Mouse (Mus musculus): ENCODE measurements at regions not wholly inside any gene's neighbourhood (a gene's known extent, or its start where the extent isn't known, plus 50 kb on each side); places are given as distances from the start of the nearest gene placed in this dataset.

- H3K9ac ChIP-seq: no peak overlapping the region
- no peak overlapping the region for H3K4me3 ChIP-seq (replicated peaks)
- peak overlapping the region; percentile 53 for H3K27ac ChIP-seq (replicated peaks)
- H3K4me1 ChIP-seq: no peaks in the 10 kb centered on the region
- H3K4me2 ChIP-seq (replicated peaks): no peak overlapping the region
- H3K27me3 ChIP-seq: no peaks in the 10 kb centered on the region
- no peaks in the 10 kb centered on the region for H3K9me3 ChIP-seq (replicated peaks)
- WGBS: 38% methylated on average over 12 of the region's 13 CpGs
- no peaks in the 10 kb centered on the region for H3K36me3 ChIP-seq
- peak; percentile 77 for ATAC-seq (ENCODE audit: insufficient number of reproducible peaks, low FRiP score, low TSS enrichment, low read depth)
These were observed 63.4 kb downstream of the Irx2 start for GRCm38 (mm10) chr13:72691783-72692729.

GRCm38 (mm10) chr13:72707469-72707868 is 78.8 kb downstream of the Irx2 start:
- H3K9ac ChIP-seq: no peak overlapping the region
- H3K4me2 ChIP-seq (replicated peaks): no peak overlapping the region
- no peak overlapping the region for H3K27ac ChIP-seq (replicated peaks)
- H3K4me1 ChIP-seq: peaks cover 2% of the 10 kb centered on the region; the same call in 1 of the 2 replicates
- no peaks in the 10 kb centered on the region for H3K36me3 ChIP-seq
- no peak overlapping the region for H3K4me3 ChIP-seq (replicated peaks)
- WGBS: 44% methylated on average over 3 of the region's 3 CpGs
- ATAC-seq (ENCODE audit: insufficient number of reproducible peaks, low FRiP score, low TSS enrichment, low read depth): 0 out of 2 replicates have a peak, but pooled peaks have one; percentile 39
- H3K27me3 ChIP-seq: no peaks in the 10 kb centered on the region
- H3K9me3 ChIP-seq (replicated peaks): no peaks in the 10 kb centered on the region

DNA sequence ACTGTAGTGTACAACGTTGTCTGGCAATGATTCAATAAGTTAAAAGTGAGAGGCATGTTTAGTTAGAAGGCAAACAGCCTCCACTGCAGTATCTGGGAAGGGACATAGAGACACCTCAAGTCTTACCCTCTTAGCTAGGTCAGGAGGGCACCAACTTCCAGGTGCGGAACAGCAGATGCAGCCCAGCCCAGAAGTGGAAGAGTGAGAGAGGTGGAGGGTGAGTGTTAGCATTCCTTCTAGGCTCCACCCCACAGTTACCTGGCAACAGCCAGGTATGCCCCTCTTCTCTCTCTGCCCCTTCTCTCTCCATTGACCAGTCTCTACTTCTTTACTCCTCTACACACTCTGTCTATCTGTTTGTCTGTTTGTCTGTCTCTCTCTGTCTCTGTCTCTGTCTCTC is 80.1 kb downstream of the Irx2 start:
- Histone ChIP-seq H3K36me3 (no peaks in the 10 kb centered on the region), H3K27ac (replicated peaks) (no peak overlapping the region), H3K4me1 (peaks cover 2% of the 10 kb centered on the region; the same call in 1 of the 2 replicates), H3K4me3 (replicated peaks) (no peak overlapping the region), H3K9ac (no peak overlapping the region), H3K27me3 (no peaks in the 10 kb centered on the region), H3K9me3 (replicated peaks) (no peaks in the 10 kb centered on the region), H3K4me2 (replicated peaks) (no peak overlapping the region)
- WGBS: 43% methylated on average over 2 of the region's 2 CpGs
- no peak for ATAC-seq (ENCODE audit: insufficient number of reproducible peaks, low FRiP score, low TSS enrichment, low read depth)

GRCm38 (mm10) chr13:72710051-72710450 is 81.4 kb downstream of the Irx2 start:
- Histone ChIP-seq H3K4me3 (replicated peaks) (no peak overlapping the region), H3K4me1 (peaks cover 8% of the 10 kb centered on the region; the same call in 1 of the 2 replicates), H3K9ac (no peak overlapping the region), H3K9me3 (replicated peaks) (no peaks in the 10 kb centered on the region), H3K27me3 (no peaks in the 10 kb centered on the region), H3K27ac (replicated peaks) (no peak overlapping the region), H3K36me3 (no peaks in the 10 kb centered on the region), H3K4me2 (replicated peaks) (no peak overlapping the region)
- ATAC-seq (ENCODE audit: insufficient number of reproducible peaks, low FRiP score, low TSS enrichment, low read depth): no peak
- WGBS: 67% methylated on average over 5 of the region's 5 CpGs

DNA sequence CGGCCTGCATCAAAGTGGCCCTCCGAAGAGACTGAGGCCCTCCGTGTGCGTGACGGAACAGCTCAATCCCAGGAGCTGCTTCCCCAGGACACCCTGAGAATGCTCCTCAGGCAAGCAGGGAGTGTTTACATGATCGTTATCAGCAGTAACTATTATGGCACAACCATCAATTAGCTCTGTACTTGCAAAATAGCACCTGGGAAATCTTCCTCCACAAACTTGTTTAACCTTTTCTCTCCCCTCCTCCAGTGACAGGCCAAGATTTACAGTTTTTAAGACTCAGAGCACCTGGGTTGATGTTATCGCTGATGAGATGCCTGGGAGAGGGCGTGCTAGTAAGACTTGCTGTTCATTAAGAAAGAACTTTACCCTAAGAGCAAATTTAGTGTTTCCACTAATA is 82.5 kb downstream of the Irx2 start:
- Histone ChIP-seq H3K27me3 (no peaks in the 10 kb centered on the region), H3K4me3 (replicated peaks) (no peak overlapping the region), H3K27ac (replicated peaks) (no peak overlapping the region), H3K36me3 (no peaks in the 10 kb centered on the region), H3K9ac (no peak overlapping the region), H3K4me2 (replicated peaks) (no peak overlapping the region), H3K4me1 (peaks cover 8% of the 10 kb centered on the region; the same call in 1 of the 2 replicates), H3K9me3 (replicated peaks) (no peaks in the 10 kb centered on the region)
- no peak for ATAC-seq (ENCODE audit: insufficient number of reproducible peaks, low FRiP score, low TSS enrichment, low read depth)
- WGBS: 48% methylated on average over 8 of the region's 8 CpGs

DNA sequence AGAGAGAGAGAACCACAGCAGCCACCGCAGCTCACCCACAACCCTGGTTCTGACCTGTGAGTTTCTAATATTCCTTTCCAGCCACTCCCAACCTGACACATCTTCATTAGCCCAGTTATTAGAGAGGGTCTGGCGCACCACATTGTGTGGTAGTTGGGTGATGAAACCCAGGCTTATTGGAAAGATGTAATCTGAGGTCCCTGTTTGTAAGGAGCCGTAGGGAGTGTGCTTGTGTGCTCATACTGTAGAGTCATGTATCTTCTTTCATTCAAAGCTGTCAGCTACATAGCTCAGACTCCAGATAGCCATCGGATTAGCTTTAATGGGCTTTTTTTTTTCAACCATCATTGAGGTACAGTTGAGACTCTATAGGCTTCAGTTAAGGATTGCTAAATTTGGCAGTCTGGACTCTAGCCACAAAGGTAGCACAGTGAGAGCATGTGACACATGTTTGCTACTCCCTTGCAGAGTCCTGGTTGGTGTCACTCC is 83.3 kb downstream of the Irx2 start:
- no peak overlapping the region for H3K9ac ChIP-seq
- H3K9me3 ChIP-seq (replicated peaks): no peaks in the 10 kb centered on the region
- no peak overlapping the region for H3K4me2 ChIP-seq (replicated peaks)
- peaks cover 8% of the 10 kb centered on the region; the same call in 1 of the 2 replicates for H3K4me1 ChIP-seq
- H3K36me3 ChIP-seq: no peaks in the 10 kb centered on the region
- WGBS: 56% methylated on average over 4 of the region's 4 CpGs
- no peak overlapping the region for H3K4me3 ChIP-seq (replicated peaks)
- no peak overlapping the region for H3K27ac ChIP-seq (replicated peaks)
- no peaks in the 10 kb centered on the region for H3K27me3 ChIP-seq
- ATAC-seq (ENCODE audit: insufficient number of reproducible peaks, low FRiP score, low TSS enrichment, low read depth): no peak

DNA sequence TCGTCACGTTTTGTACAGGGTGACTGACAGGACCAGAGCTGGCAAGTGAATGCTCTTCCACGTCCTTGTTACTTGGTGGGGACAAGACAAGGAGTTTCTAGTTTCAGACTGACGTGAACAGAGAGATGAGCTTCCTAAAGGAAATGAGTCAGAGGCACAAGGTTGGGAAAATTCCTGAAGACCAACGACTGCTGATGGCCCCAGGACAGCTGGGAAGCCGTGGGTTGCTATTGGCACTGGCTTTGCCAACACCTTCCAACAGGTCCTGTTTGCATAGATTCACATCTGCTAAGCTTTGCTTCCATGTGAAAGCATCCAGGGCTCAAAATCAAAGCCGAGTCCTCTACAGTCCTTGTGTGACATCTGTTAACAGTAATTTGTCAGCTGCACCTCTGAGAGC is 86.2 kb downstream of the Irx2 start:
- no peak overlapping the region for H3K9ac ChIP-seq
- no peak overlapping the region for H3K27ac ChIP-seq (replicated peaks)
- peaks cover 6% of the 10 kb centered on the region; the same call in 1 of the 2 replicates for H3K4me1 ChIP-seq
- H3K36me3 ChIP-seq: no peaks in the 10 kb centered on the region
- no peak overlapping the region for H3K4me2 ChIP-seq (replicated peaks)
- no peaks in the 10 kb centered on the region for H3K27me3 ChIP-seq
- 40% methylated on average over 7 of the region's 7 CpGs for WGBS
- H3K4me3 ChIP-seq (replicated peaks): no peak overlapping the region
- ATAC-seq (ENCODE audit: insufficient number of reproducible peaks, low FRiP score, low TSS enrichment, low read depth): no peak
- H3K9me3 ChIP-seq (replicated peaks): no peaks in the 10 kb centered on the region

DNA sequence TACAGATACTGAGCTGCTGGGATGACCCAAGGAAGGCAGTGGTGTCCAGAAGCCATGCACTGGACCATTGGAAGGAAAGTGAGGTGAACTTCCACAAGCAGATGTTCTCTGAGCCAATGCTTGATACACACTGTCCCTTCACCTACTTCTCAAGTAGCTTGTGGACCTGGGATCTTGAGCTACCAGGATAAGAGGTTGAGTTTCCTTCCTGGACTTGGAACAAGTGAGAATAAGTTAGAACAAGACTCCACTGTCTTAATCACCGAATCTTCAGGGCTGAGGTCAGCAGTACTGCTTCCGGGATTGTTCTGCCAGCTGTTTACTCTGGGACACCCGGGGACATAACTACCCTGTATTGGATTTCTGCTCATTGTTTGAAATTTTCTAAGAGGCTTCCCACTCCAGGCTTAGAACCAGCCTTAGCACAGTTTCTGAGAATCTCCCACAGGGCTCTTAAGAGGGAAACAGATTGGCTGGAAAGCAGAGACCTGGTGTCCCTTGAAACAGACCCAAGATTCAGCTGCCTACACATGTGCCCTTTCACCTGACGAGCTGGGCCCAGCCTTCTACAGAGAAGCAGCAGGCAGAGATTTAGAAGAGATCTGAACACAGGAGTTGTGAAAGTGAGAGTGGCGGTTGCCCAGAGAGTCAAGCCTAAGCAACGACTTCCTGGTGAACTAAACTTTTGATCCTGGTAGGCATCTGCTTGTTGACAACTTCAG is 87.5 kb downstream of the Irx2 start:
- ATAC-seq (ENCODE audit: insufficient number of reproducible peaks, low FRiP score, low TSS enrichment, low read depth): no peak
- no peak overlapping the region for H3K27ac ChIP-seq (replicated peaks)
- no peaks in the 10 kb centered on the region for H3K27me3 ChIP-seq
- WGBS: 54% methylated on average over 6 of the region's 6 CpGs
- no peak overlapping the region for H3K9ac ChIP-seq
- H3K36me3 ChIP-seq: no peaks in the 10 kb centered on the region
- H3K9me3 ChIP-seq (replicated peaks): no peaks in the 10 kb centered on the region
- H3K4me2 ChIP-seq (replicated peaks): no peak overlapping the region
- H3K4me3 ChIP-seq (replicated peaks): no peak overlapping the region
- peaks cover 6% of the 10 kb centered on the region; the same call in 1 of the 2 replicates for H3K4me1 ChIP-seq

- Histone ChIP-seq H3K36me3 (no peaks in the 10 kb centered on the region), H3K4me3 (replicated peaks) (no peak overlapping the region), H3K4me1 (no peaks in the 10 kb centered on the region), H3K27me3 (no peaks in the 10 kb centered on the region), H3K9me3 (replicated peaks) (no peaks in the 10 kb centered on the region), H3K4me2 (replicated peaks) (no peak overlapping the region), H3K9ac (no peak overlapping the region), H3K27ac (replicated peaks) (no peak overlapping the region)
- no peak for ATAC-seq (ENCODE audit: insufficient number of reproducible peaks, low FRiP score, low TSS enrichment, low read depth)
- WGBS: 73% methylated on average over 9 of the region's 9 CpGs
These were observed 98.5 kb downstream of the Irx2 start for GRCm38 (mm10) chr13:72727126-72727525.

- H3K4me3 ChIP-seq (replicated peaks): no peak overlapping the region
- H3K27ac ChIP-seq (replicated peaks): peak overlapping the region; percentile 55; the same call in 1 of the 2 replicates
- H3K36me3 ChIP-seq: no peaks in the 10 kb centered on the region
- H3K9me3 ChIP-seq (replicated peaks): no peaks in the 10 kb centered on the region
- no peaks in the 10 kb centered on the region for H3K27me3 ChIP-seq
- ATAC-seq (ENCODE audit: insufficient number of reproducible peaks, low FRiP score, low TSS enrichment, low read depth): peak; percentile 54; the same call in 1 of the 2 replicates
- peaks cover 10% of the 10 kb centered on the region for H3K4me1 ChIP-seq
- H3K9ac ChIP-seq: no peak overlapping the region
- 33% methylated on average over 8 of the region's 8 CpGs for WGBS
- H3K4me2 ChIP-seq (replicated peaks): no peak overlapping the region
These were observed 107.3 kb downstream of the Irx2 start for GRCm38 (mm10) chr13:72735916-72736315.

DNA sequence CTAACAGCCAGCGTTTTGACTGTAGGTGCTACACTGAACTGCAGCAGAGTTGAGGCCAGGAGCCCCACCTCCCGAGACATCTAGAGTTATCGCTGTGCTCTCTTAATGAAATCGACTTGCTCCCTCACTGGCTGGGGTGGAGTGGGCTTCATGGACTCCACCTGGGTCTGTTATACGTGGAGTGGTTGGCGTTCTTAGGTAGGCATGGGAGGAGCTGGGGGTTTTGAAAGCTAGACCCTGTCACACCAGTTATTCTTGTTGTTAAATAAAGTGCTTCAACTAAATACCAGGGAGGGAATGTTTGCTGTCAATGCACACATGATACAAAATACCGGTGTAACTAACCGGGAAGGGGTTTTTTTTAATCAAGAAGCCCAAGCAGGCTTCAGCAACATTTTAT is 108.4 kb downstream of the Irx2 start:
- no peaks in the 10 kb centered on the region for H3K27me3 ChIP-seq
- H3K9me3 ChIP-seq (replicated peaks): no peaks in the 10 kb centered on the region
- 54% methylated on average over 8 of the region's 8 CpGs for WGBS
- H3K4me1 ChIP-seq: peaks cover 10% of the 10 kb centered on the region
- no peak overlapping the region for H3K4me3 ChIP-seq (replicated peaks)
- no peaks in the 10 kb centered on the region for H3K36me3 ChIP-seq
- no peak overlapping the region for H3K9ac ChIP-seq
- peak; percentile 39; the same call in 1 of the 2 replicates for ATAC-seq (ENCODE audit: insufficient number of reproducible peaks, low FRiP score, low TSS enrichment, low read depth)
- H3K4me2 ChIP-seq (replicated peaks): no peak overlapping the region
- H3K27ac ChIP-seq (replicated peaks): peak overlapping the region; percentile 55; the same call in 1 of the 2 replicates
